Mouse (Mus musculus): ENCODE measurements around the gene Foxc1.

Gene Foxc1

GRCm38 (mm10) chr13:31830332-31830731 is 23.9 kb downstream of the Foxc1 start:
- DNase-seq (ENCODE audit: low spot score in 2 of 2) = no peak

DNA sequence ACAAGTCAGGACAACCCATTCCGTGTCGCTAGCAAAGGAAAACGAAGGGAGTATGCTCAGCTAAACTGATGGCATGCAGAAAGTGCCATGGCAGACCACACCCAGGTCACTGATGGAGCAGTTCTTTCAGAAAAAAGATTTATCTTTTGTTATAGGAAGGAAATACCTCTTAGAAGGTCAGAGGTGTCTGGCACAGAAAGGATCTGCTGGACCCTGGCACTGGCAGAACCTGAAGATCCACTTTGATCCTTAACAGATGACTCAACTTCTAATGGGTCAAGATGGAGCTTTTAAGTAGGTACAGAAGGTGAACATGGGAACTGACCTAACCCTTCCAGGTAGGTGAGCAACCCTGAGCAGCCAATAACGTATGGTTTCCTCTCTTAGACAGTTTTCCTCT is 29.4 kb downstream of the Foxc1 start:
- no peak for DNase-seq (ENCODE audit: low spot score in 2 of 2)

- DNase-seq (ENCODE audit: low spot score in 2 of 2) = no peak
Observed at GRCm38 (mm10) chr13:31849258-31849971, 43.0 kb downstream of the Foxc1 start.

GRCm38 (mm10) chr13:31853564-31853963 is 47.1 kb downstream of the Foxc1 start:
- no peak for DNase-seq (ENCODE audit: low spot score in 2 of 2)

DNA sequence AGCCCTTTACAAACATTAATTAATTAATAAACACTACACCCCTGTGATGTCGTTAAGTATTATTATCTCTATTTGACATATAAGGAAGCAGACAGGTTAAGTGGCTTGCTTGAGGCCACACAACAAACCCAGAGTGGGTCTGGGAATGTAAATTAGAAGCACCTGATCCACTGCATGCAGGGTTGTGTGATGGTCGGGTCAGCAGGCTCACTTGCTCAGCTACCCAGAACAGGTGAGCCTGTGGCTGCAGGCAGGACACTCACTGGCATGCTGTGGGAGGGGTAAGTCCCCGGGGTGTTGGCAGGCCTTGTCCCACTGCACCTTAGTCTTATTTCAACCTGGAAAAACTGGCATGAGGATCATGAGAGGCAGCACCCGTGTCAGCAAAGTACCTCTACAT is 47.6 kb downstream of the Foxc1 start:
- DNase-seq (ENCODE audit: low spot score in 2 of 2) = no peak

- no peak for DNase-seq (ENCODE audit: low spot score in 2 of 2)
Observed at GRCm38 (mm10) chr13:31860200-31860599, 53.8 kb downstream of the Foxc1 start.

Data from urinary bladder, postnatal 4 days (tissue).